Mouse (Mus musculus) CH12.LX (cell line): ENCODE results near the gene Gcnt2. TPM values are rescaled to one million over a fixed set of nuclear protein-coding genes. Genes with fewer than 3 reads are reported as not detected.
"Not testable (repeated sequence)": the region's sequence is repeated elsewhere in the genome, so short reads cannot be mapped to it uniquely, and the experiment has no call there.

Experiments used
- DNase-seq: peaks from one replicate; pipeline ENCODE4 v3.0.0-alpha.2; 2013; ENCODE audit errors: extremely low read depth
- H3K27ac ChIP-seq: 2 replicates; pipeline ENCODE4 v1.5.1; 2012; ENCODE audit warnings: low read depth, mild to moderate bottlenecking, control low read depth, moderate library complexity; ENCODE audit not compliant: insufficient read depth
- H3K27me3 ChIP-seq: replicated peaks from 2 replicates; pipeline ENCODE3; 2012; ENCODE audit warnings: inconsistent platforms
- H3K36me3 ChIP-seq, 2 experiments: replicated peaks in 1 of 2; 2 replicates each; pipeline versions ENCODE3 to v1.6.1; 2012; ENCODE audit warnings: inconsistent platforms in 1 of 2, low read length in 1 of 2, mild to moderate bottlenecking in 1 of 2, mixed read lengths in 1 of 2, moderate library complexity in 1 of 2; ENCODE audit not compliant: control insufficient read depth in 1 of 2, insufficient read depth in 1 of 2
- H3K4me1 ChIP-seq, 2 experiments: 2 replicates each; pipeline ENCODE4 v1.6.1; 2012; ENCODE audit warnings: inconsistent platforms in 1 of 2, moderate library complexity in 1 of 2; ENCODE audit not compliant: insufficient read depth in 2 of 2, control insufficient read depth in 1 of 2
- H3K4me2 ChIP-seq: 2 replicates; pipeline ENCODE4 v1.6.1; 2012; ENCODE audit warnings: low read depth, mild to moderate bottlenecking, control low read depth; ENCODE audit not compliant: poor library complexity, insufficient read depth, severe bottlenecking
- H3K4me3 ChIP-seq, 3 experiments: fragments of 150-350 bp in 1 of 3; sonication (generic) in 1 of 3; replicated peaks in 1 of 3; 2 replicates each; pipeline versions ENCODE3 to v1.5.1; 2011 to 2012; ENCODE audit warnings: low read depth in 2 of 3, low read length in 2 of 3, mild to moderate bottlenecking in 2 of 3, moderate library complexity in 2 of 3, control low read depth in 1 of 3, improper control_type of control experiment in 1 of 3, inconsistent platforms in 1 of 3, mixed read lengths in 1 of 3; ENCODE audit not compliant: poor library complexity in 1 of 3
- H3K79me2 ChIP-seq: replicated peaks from 2 replicates; pipeline ENCODE4 v1.6.1; 2012; ENCODE audit warnings: mild to moderate bottlenecking, moderate library complexity; ENCODE audit not compliant: control insufficient read depth, poor library complexity, insufficient read depth, severe bottlenecking; ENCODE audit errors: extremely low read depth
- H3K9ac ChIP-seq: 2 replicates; pipeline ENCODE4 v1.6.1; 2012; ENCODE audit warnings: low read depth, mild to moderate bottlenecking, control low read depth, moderate library complexity; ENCODE audit not compliant: insufficient read depth
- H3K9me3 ChIP-seq: replicated peaks from 2 replicates; pipeline ENCODE3; 2012; ENCODE audit warnings: low read length, inconsistent platforms, mixed read lengths
- BHLHE40 ChIP-seq: IDR thresholded peaks from 2 replicates; pipeline ENCODE4 v1.6.1; 2011; ENCODE audit warnings: mild to moderate bottlenecking, low read depth, low read length, improper control_type of control experiment
- CHD1 ChIP-seq: IDR thresholded peaks from 2 replicates; pipeline ENCODE4 v1.6.1; 2012; ENCODE audit warnings: low read depth, low read length, improper control_type of control experiment, inconsistent platforms
- CHD2 ChIP-seq: IDR thresholded peaks from 2 replicates; pipeline ENCODE4 v1.6.1; 2011; ENCODE audit warnings: low read length, improper control_type of control experiment
- ETS1 ChIP-seq: conservative IDR thresholded peaks from 2 replicates; pipeline ENCODE4 v1.6.1; 2012; ENCODE audit warnings: low read depth, mild to moderate bottlenecking, inconsistent platforms, low read length, improper control_type of control experiment, moderate library complexity
- JUN ChIP-seq: IDR thresholded peaks from 2 replicates; pipeline ENCODE4 v1.6.1; 2011; ENCODE audit warnings: low read depth, mild to moderate bottlenecking, low read length, improper control_type of control experiment, moderate library complexity; ENCODE audit not compliant: insufficient read depth
- MAFK ChIP-seq: IDR thresholded peaks from 2 replicates; pipeline ENCODE4 v1.6.1; 2011; ENCODE audit warnings: low read length, improper control_type of control experiment; ENCODE audit not compliant: insufficient replicate concordance
- MAZ ChIP-seq: IDR thresholded peaks from 2 replicates; pipeline ENCODE4 v1.6.1; 2012; ENCODE audit warnings: low read depth, mild to moderate bottlenecking, inconsistent platforms, low read length, improper control_type of control experiment, moderate library complexity
- MYC ChIP-seq: IDR thresholded peaks from 2 replicates; pipeline ENCODE4 v1.6.1; 2011; ENCODE audit warnings: low read depth, mild to moderate bottlenecking, improper control_type of control experiment, low read length
- NELFE ChIP-seq: IDR thresholded peaks from 2 replicates; pipeline ENCODE4 v1.6.1; 2011; ENCODE audit warnings: low read depth, low read length, improper control_type of control experiment
- NRF1 ChIP-seq: IDR thresholded peaks from 2 replicates; pipeline ENCODE4 v1.6.1; 2014; ENCODE audit warnings: low read depth, mild to moderate bottlenecking, inconsistent platforms, low read length, improper control_type of control experiment, moderate library complexity
- PAX5 ChIP-seq: IDR thresholded peaks from 2 replicates; pipeline ENCODE4 v1.6.1; 2012; ENCODE audit warnings: low read length, inconsistent platforms, mixed read lengths
- RCOR1 ChIP-seq: conservative IDR thresholded peaks from 2 replicates; pipeline ENCODE4 v1.6.1; 2012; ENCODE audit warnings: low read depth, mild to moderate bottlenecking, inconsistent platforms, low read length, improper control_type of control experiment
- SMC3 ChIP-seq: IDR thresholded peaks from 2 replicates; pipeline ENCODE4 v1.6.1; 2011; ENCODE audit warnings: low read depth, low read length, improper control_type of control experiment
- TBP ChIP-seq: conservative IDR thresholded peaks from 2 replicates; pipeline ENCODE4 v1.6.1; 2011; ENCODE audit warnings: low read depth, low read length, improper control_type of control experiment
- UBTF ChIP-seq: IDR thresholded peaks from 2 replicates; pipeline ENCODE4 v1.6.1; 2012; ENCODE audit warnings: low read depth, mild to moderate bottlenecking, inconsistent platforms, low read length, improper control_type of control experiment, moderate library complexity
- USF2 ChIP-seq: conservative IDR thresholded peaks from 2 replicates; pipeline ENCODE4 v1.6.1; 2011; ENCODE audit warnings: low read depth, low read length, improper control_type of control experiment
- dilution Hi-C: fragments of 300-500 bp; cut with MboI; formaldehyde crosslinking; loops from 2 replicates; pipeline ENCODE4 v1.14.3; 2020; ENCODE audit warnings: low sequenced_read_pairs; ENCODE audit not compliant: extremely low pct_unique_long_range_greater_than_20kb, extremely low pct_ligation_motif_present
- in situ Hi-C: fragments of 300-500 bp; cut with MboI; formaldehyde crosslinking; loops from 3 replicates; pipeline ENCODE4 v1.14.3; 2019; ENCODE audit warnings: low sequenced_read_pairs, low pct_ligation_motif_present, low pct_unique_long_range_greater_than_20kb, mixed read lengths
- polyA plus RNA-seq: library from polyadenylated mRNA; unstranded; fragments of >175 nt; gene quantifications from 2 replicates; pipeline ENCODE4 v1.2.1, GENCODE M21; 2012; ENCODE audit warnings: low read depth; ENCODE audit not compliant: insufficient read length
- total RNA-seq, 2 experiments: library from RNA; depleted of rRNA; stranded (reverse); fragments of 300-350 nt in 1 of 2; fragments of >200 nt in 1 of 2; gene quantifications; 2 replicates each; pipeline ENCODE4 v1.2.3; 2012 to 2014

Gcnt2 gene
- total and polyA plus RNA-seq, 3 experiments = not detected

GRCm38 (mm10) chr13:40890595-40890994 is 31.0 kb downstream of the Gcnt2 start:
- Histone ChIP-seq H3K27me3 (no peaks in the 10 kb centered on the region), H3K9me3 (no peaks in the 10 kb centered on the region), H3K4me3 (no peak overlapping the region), H3K4me2 (no peak overlapping the region), H3K4me1 (no peaks in the 10 kb centered on the region), H3K36me3 (no peaks in the 10 kb centered on the region), H3K9ac (no peak overlapping the region), H3K79me2 (no peaks in the 10 kb centered on the region), H3K27ac (no peak overlapping the region)
- TF ChIP-seq CHD2 = no peak
- TF ChIP-seq TBP = no peak
- TF ChIP-seq USF2 = no peak
- TF ChIP-seq JUN = no peak
- dilution Hi-C loops = no loop called here
- no peak for DNase-seq
- in situ Hi-C loops = no loop called here

GRCm38 (mm10) chr13:40891369-40891768 is 31.8 kb downstream of the Gcnt2 start:
- H3K4me2 ChIP-seq, H3K36me3 ChIP-seq, in situ Hi-C loops, H3K9ac ChIP-seq, H3K79me2 ChIP-seq, H3K4me3 ChIP-seq, H3K27me3 ChIP-seq, DNase-seq, H3K4me1 ChIP-seq, H3K9me3 ChIP-seq, H3K27ac ChIP-seq, dilution Hi-C loops: not testable (repeated sequence)

- Histone ChIP-seq H3K79me2 (no peaks in the 10 kb centered on the region), H3K9me3 (no peaks in the 10 kb centered on the region), H3K27me3 (no peaks in the 10 kb centered on the region), H3K4me2 (no peak overlapping the region), H3K9ac (no peak overlapping the region), H3K4me3 (no peak overlapping the region), H3K27ac (no peak overlapping the region), H3K36me3 (no peaks in the 10 kb centered on the region), H3K4me1 (no peaks in the 10 kb centered on the region)
- in situ Hi-C loops (no loop called here), dilution Hi-C loops (no loop called here)
- TF ChIP-seq JUN (no peak), CHD1 (no peak), ETS1 (no peak), NRF1 (no peak), SMC3 (no peak), NELFE (no peak), MYC (no peak), RCOR1 (no peak), BHLHE40 (no peak), UBTF (no peak), TBP (no peak), MAFK (no peak), MAZ (no peak), PAX5 (no peak)
- no peak for DNase-seq
These were observed 32.5 kb downstream of the Gcnt2 start for GRCm38 (mm10) chr13:40892043-40892442.
